Mouse (Mus musculus) ES-E14 (cell line): Measurements from ENCODE around the gene Hcn1. TPM values are rescaled to one million over a fixed set of nuclear protein-coding genes. Genes with fewer than 3 reads are reported as not detected.

Source experiments
- DNase-seq: peaks from one replicate; pipeline ENCODE4 v3.0.0-alpha.2; 2013; ENCODE audit warnings: low read depth, low spot score
- H3K27ac ChIP-seq: 2 replicates; pipeline ENCODE4 v1.5.1; 2012; ENCODE audit warnings: low read depth, mild to moderate bottlenecking, low read length, moderate library complexity, mixed read lengths; ENCODE audit not compliant: poor library complexity, insufficient read depth, severe bottlenecking
- H3K36me3 ChIP-seq: 2 replicates; pipeline ENCODE4 v1.6.1; 2012; ENCODE audit warnings: mild to moderate bottlenecking, low read length, moderate library complexity, mixed read lengths; ENCODE audit not compliant: control insufficient read depth, poor library complexity, insufficient read depth, severe bottlenecking
- H3K4me1 ChIP-seq, 2 experiments: fragments of 150-350 bp in 1 of 2; sonication (generic) in 1 of 2; 2 replicates each; pipeline ENCODE4 v1.6.1; 2012; ENCODE audit warnings: low read length in 2 of 2, mild to moderate bottlenecking in 1 of 2, mixed read lengths in 1 of 2; ENCODE audit not compliant: control insufficient read depth in 2 of 2, insufficient read depth in 2 of 2, poor library complexity in 1 of 2
- H3K4me3 ChIP-seq, 2 experiments: fragments of 150-350 bp in 1 of 2; sonication (generic) in 1 of 2; 2 replicates each; pipeline ENCODE4 v1.5.1; 2012; ENCODE audit warnings: low read length in 2 of 2, low read depth in 1 of 2, mild to moderate bottlenecking in 1 of 2, mixed read lengths in 1 of 2; ENCODE audit not compliant: insufficient read depth in 1 of 2, poor library complexity in 1 of 2, severe bottlenecking in 1 of 2
- H3K9ac ChIP-seq: 2 replicates; pipeline ENCODE4 v1.6.1; 2012; ENCODE audit warnings: low read depth, mild to moderate bottlenecking, low read length, mixed read lengths; ENCODE audit not compliant: poor library complexity, insufficient read depth, severe bottlenecking
- H3K9me3 ChIP-seq: fragments of 150-350 bp; sonication (generic); 2 replicates; pipeline ENCODE4 v1.6.1; 2012; ENCODE audit warnings: low read depth, mild to moderate bottlenecking, low read length; ENCODE audit not compliant: control insufficient read depth, insufficient read depth
- CHD2 ChIP-seq: IDR thresholded peaks from 2 replicates; pipeline ENCODE4 v1.6.1; 2014; ENCODE audit warnings: mild to moderate bottlenecking, low read depth, low read length, inconsistent platforms
- HCFC1 ChIP-seq: IDR thresholded peaks from 2 replicates; pipeline ENCODE4 v1.6.1; 2012; ENCODE audit warnings: low read length, inconsistent platforms, borderline replicate concordance; ENCODE audit not compliant: insufficient read depth
- MAFK ChIP-seq: IDR thresholded peaks from 2 replicates; pipeline ENCODE4 v1.6.1; 2014; ENCODE audit warnings: mild to moderate bottlenecking, low read depth, low read length, inconsistent platforms; ENCODE audit not compliant: insufficient read depth
- ZC3H11A ChIP-seq: IDR thresholded peaks from 2 replicates; pipeline ENCODE4 v1.6.1; 2012; ENCODE audit warnings: low read depth, mild to moderate bottlenecking, inconsistent platforms, low read length, borderline replicate concordance
- ZNF384 ChIP-seq: IDR thresholded peaks from 2 replicates; pipeline ENCODE4 v1.6.1; 2012; ENCODE audit warnings: low read depth, low read length, inconsistent platforms
- in situ Hi-C, 2 experiments: fragments of 600-800 bp; cut with MboI; formaldehyde crosslinking; loops; one replicate each; pipeline ENCODE4 v1.15.1; 2025; ENCODE audit warnings: low sequenced_read_pairs in 2 of 2, inconsistent platforms in 1 of 2; ENCODE audit not compliant: unreplicated experiment in 2 of 2
- total RNA-seq: library from RNA; depleted of rRNA; stranded (reverse); fragments of 300-350 nt; gene quantifications from 2 replicates; pipeline ENCODE4 v1.2.3, GENCODE M21; 2012

Hcn1 gene
- total RNA-seq, 1 experiment = 0.09 TPM

DNA sequence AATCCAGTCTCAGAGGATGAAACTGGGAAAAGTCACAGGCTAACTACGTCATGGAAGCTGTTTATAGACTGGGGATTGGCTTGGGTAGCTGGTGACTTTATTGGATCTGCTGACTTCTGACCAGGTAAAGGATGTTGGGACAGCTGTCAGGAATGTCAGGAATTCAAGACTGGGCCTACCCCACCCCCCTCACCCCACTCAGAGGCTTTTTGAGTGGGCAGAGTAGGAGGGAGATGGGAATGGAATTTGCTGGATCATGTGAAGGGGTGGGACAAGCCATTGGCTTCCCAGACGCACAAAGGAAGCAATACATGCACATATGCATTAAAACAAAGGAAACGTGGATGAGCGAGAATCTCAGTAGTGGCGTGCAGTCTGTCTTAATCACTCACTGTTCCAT is 433.5 kb downstream of the Hcn1 start:
- no peak overlapping the region for H3K27ac ChIP-seq
- H3K4me1 ChIP-seq = 0 out of 4 replicates have a peak, but pooled peaks cover 2 to 4% of the 10 kb centered on the region in 2 experiments
- in situ Hi-C loops = no loop called here
- H3K9ac ChIP-seq = no peak overlapping the region
- TF ChIP-seq CHD2 = no peak; the same call in 1 of the 2 replicates
- TF ChIP-seq HCFC1 = no peak
- TF ChIP-seq ZNF384 = no peak
- TF ChIP-seq MAFK = no peak
- TF ChIP-seq ZC3H11A = no peak
- peak; percentile 42 for DNase-seq
- no peak overlapping the region for H3K4me3 ChIP-seq
- no peaks in the 10 kb centered on the region for H3K36me3 ChIP-seq
- H3K9me3 ChIP-seq = no peaks in the 10 kb centered on the region
